Mouse (Mus musculus) layer of hippocampus, postnatal 36 days (tissue): ENCODE results near the gene Slc15a1. TPM values are rescaled to one million over a fixed set of nuclear protein-coding genes. Genes with fewer than 3 reads are reported as not detected.
"Not testable (repeated sequence)": the region's sequence is repeated elsewhere in the genome, so short reads cannot be mapped to it uniquely, and the experiment has no call there.

Source experiments
- DNase-seq, 2 experiments: peaks; one replicate each; pipeline ENCODE4 v3.0.0; 2022
- total RNA-seq, 2 experiments: library from RNA; stranded (reverse); gene quantifications; 2 replicates each; pipeline ENCODE4 v1.2.3; 2021

The Slc15a1 gene
- total RNA-seq, 2 experiments from 2014 or later, result not detected

GRCm38 (mm10) chr14:121450504-121451423, 54.3 kb downstream of the Slc15a1 start:
- DNase-seq, result peak; percentile 27 to 29

DNA sequence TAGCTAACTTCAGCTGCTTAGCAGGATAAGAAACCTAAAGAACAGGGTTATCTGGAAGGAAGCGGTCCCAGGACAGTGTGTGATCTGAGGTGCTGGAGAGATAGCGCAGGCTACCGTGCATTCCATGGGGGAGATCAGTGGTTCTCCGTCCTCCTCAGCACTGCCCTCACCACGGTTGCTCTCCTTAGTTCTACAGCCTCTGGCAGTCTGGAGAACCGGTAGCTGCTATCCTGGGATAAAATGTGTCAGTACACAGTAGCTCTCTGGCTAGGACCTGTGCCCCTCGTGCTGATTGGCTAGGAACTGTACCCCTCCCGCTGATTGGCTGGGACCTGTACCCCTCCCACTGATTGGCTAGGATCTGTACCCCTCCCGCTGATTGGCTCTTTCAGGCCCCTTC, 58.1 kb downstream of the Slc15a1 start:
- no peak for DNase-seq

DNA sequence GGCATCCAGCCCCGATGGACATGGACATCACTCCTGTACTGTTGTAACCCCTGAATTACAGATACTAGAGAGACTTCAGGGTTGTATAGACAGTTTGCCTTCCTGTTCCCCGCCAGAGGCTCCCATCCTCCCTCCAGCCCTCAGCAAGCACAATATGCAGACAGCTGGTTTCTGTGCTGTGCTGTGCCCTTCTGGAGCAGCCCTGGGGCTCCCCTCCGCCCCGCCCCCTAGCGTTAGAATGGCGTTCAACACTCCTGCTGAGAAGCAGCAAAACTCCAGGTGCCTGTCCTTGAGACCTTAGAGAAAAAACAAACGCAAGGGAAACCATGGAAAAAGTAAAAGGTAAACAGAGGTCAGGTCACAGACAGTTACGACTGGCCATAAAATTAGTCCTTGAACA, 59.9 kb downstream of the Slc15a1 start:
- DNase-seq, result peak; percentile 16 to 18

- no peak for DNase-seq
Measured at GRCm38 (mm10) chr14:121440807-121441206, 64.2 kb downstream of the Slc15a1 start.

DNA sequence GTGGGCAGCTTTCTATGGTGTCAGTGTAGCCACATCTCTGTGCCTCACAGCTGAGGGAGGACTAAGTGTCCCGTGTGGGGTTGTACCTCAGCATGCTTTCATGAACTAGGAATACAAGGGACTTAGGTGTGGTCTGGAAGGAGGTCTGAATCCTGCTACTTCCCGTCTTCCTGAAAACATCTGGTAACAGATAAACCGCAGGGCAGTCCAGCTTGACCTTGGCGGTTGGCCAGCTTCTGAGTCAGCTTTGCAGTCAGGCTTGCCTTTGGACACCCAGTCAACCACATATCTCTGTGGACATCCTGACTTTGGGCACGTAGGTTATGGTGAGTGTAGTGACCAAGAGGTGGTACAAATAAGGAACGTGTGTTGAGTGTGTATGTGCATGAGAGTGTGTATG, 68.0 kb downstream of the Slc15a1 start:
- no peak for DNase-seq

DNA sequence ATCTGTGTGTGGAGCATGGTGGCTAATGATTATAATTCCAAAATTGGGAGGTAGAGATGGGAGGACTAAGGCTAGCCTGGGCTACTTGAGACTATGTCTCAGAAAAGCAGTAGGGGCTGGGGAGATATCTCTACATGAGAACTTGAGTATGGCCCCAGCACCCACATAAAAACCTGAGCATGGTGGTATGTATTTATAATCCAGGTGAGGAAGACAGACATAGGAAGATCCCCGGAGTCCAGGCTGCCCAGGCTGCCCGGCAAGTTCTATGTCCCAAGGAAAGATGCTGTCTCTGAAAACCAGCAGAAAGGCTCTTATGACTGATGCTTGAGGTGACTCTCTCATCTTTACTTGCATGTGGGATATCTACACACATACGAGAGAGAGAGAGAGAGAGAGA, 68.6 kb downstream of the Slc15a1 start:
- DNase-seq, result no peak

GRCm38 (mm10) chr14:121435794-121436193, 69.3 kb downstream of the Slc15a1 start:
- no peak for DNase-seq

DNA sequence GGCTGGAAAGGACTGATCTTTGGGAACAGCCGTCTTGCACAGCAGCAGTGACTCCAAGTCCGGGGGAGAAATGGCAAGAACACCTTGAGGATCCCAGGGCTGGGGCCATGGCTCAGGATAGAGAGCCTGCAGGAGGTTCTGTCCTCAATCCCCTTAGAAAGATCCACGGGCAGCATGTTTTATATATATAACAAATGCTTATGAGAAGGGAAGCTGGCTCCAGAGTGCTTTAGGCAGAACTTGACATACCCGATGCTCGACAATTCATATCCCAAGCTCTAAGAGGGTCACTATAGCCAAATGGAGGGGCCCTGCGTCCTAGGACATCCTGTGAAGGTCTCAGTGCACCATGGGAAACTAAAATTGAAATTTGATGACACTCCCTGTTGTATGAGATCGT, 73.8 kb downstream of the Slc15a1 start:
- DNase-seq, result no peak

DNA sequence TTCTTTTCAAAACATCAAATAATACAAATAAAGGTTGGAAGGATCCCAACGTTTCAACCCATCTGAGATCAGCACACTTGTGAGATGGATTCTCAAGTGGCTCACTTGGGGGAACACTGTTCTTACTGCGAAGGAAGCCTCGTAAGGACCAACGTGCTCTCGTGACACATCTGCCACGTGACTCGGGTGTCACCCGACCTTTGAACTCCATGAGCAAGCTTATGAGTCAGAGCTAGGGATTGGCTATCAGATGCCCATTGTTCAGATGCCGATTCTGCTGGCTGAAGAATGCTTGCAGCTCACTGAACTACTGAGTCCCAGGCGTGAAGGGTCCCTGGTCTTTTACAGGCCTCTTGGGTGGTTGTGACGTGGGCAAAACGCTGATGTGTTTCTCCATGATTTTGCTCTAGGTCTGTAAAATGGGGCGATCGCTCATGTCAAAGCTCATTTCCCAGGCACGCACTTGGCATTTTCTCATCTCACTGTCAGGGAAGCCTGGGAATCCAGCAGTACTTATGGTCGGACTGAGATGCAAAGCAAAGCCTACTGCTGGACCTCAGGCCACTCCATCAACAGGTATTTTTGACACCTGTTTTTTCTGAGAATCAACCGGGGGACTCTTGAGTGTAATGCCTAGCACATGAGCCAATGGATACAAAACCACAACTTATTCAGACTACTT, 75.1 kb downstream of the Slc15a1 start:
- no peak for DNase-seq

- no peak for DNase-seq
Measured at GRCm38 (mm10) chr14:121428148-121428547, 76.9 kb downstream of the Slc15a1 start.

GRCm38 (mm10) chr14:121426743-121427142, 78.3 kb downstream of the Slc15a1 start:
- no peak for DNase-seq

- DNase-seq, result no peak
Measured at GRCm38 (mm10) chr14:121425004-121425793, 79.9 kb downstream of the Slc15a1 start.

- DNase-seq, result no peak
Measured at GRCm38 (mm10) chr14:121423341-121423751, 81.7 kb downstream of the Slc15a1 start.

- DNase-seq, result no peak
Measured at GRCm38 (mm10) chr14:121422664-121423340, 82.2 kb downstream of the Slc15a1 start.

- DNase-seq, result no peak
Measured at GRCm38 (mm10) chr14:121422000-121422399, 83.1 kb downstream of the Slc15a1 start.

DNA sequence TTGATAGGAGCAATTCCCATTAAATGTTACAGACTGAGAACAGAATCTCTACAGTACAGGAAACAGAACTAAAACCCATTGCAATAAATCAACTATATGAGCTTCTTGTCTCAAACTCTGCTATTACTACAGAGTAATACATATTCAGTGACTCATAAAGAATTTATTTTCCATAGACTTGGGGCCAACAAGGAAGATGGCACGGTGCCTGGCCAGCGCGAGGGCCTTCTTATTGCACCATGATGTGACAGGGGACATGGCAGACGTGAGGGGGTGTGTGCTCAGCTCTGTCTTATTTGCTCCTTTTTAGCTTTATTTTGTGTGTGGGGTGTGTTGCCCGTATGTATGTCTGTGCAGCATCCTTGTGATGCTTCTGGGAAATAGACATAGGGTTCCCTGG, 87.5 kb downstream of the Slc15a1 start:
- DNase-seq, result peak; percentile 11 to 14

DNA sequence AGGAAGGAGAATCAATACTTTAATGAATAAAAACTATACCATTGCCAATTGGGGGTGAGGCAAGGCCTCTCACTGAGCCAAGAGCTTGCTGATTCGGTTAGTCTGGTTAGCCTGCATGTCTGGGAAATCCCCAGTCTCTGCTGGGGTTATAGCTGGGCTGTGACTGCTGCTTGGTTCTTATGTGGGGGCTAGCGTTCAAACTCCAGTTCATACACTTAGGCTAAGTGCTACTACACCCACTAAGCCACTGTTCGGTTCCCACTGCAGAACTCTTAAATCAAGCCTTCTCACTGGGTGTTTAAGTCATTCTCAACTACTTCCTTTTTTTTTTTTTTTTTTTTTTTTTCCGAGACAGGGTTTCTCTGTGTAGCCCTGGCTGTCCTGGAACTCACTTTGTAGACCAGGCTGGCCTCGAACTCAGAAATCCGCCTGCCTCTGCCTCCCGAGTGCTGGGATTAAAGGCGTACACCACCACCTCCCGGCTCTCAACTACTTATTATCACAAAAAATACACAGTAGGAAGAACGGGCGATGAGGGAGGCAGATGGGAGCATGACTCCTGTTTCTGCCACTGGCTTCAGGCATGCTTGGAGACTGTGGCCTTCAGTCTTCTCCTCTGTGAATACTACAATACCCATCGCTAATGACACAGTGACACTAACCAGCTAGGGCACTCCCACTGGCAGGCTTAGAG, 88.3 kb downstream of the Slc15a1 start:
- DNase-seq, result no peak

DNA sequence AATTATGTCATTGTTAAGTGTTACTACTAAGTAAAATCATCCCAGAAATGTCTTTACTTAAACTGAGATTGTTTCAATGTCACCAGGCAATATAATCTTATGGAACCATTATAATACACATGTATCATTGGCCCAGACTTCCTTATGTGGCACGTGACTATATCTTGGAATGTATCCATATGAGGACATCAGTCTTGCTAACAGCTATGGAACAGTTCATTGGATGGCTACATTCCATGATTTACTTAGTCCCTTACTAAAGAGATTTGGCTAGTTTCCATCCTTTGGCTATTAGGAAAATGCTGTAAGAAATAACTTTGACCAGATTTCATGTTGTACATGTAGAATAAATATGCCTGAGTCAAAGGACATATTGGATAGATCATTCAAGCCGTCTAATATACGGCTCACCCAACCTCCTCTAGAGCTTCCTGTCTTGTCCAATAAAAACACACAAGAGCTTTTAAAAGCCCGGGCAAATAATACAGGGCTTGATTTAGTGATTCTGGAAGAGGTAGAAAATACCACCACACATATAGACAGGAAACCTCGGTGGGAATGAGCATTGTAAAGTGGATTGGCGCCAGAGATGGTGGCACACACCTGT, 90.3 kb downstream of the Slc15a1 start:
- DNase-seq, result no peak

GRCm38 (mm10) chr14:121413726-121414125, 91.3 kb downstream of the Slc15a1 start:
- DNase-seq, result not testable (repeated sequence)
